Mouse (Mus musculus): Measurements from ENCODE around the gene Atr.
"Not testable (repeated sequence)": the region's sequence is repeated elsewhere in the genome, so short reads cannot be mapped to it uniquely, and the experiment has no call there.

Gene Atr

GRCm38 (mm10) chr9:95953658-95954057 lies 96.3 kb downstream of the Atr start:
- no peak for DNase-seq (ENCODE audit: low spot score)

GRCm38 (mm10) chr9:95954226-95954584 lies 96.8 kb downstream of the Atr start:
- no peak for DNase-seq (ENCODE audit: low spot score)

DNA sequence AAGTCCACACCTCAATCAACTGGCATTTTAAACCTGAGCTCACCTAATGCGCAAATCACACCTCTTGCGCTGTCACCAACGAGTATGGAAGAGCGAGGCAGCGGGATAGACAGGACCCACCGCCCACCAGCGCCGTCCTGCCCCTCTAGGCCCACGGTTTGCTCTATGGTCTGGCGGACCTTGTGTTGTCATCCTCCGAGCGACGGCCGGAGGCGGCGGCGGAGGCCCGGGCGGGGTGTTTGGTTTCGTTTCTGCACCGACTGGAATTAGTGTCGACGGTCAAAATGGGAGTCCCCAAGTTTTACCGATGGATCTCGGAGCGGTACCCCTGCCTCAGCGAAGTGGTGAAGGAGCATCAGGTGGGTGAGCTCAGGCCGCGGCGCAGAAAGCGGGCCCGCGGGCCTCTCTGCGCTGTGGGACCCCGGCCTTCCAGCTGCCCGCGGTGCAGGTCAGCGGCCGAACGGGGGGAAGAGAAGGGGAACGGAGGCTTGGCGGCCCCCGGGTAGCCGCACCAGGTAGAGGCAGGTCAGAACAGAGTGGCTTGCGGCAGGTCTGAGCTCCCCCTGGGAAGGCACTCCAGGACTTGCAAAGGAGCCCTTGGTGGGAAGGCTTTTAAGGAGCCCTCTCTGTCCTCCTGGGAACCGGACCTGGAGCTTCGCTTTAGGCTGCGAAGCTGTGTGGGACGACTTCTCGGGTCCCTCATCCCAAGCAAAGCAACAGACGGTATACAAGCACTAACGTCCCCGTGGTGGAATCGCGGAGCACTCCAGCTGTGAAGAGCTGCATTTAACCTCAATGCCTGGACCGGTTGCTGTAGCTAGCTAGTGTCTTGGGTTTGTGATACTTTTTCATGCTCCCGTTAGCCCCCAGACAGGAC lies 97.4 kb downstream of the Atr start, which contains the start of gene Xrn1:
Gene Xrn1, plus strand, starts transcription at position 176 of the 877 bp plus-strand sequence.
- peak; percentile 93 for DNase-seq (ENCODE audit: low spot score)

GRCm38 (mm10) chr9:95957611-95958010 lies 100.2 kb downstream of the Atr start:
- no peak for DNase-seq (ENCODE audit: low spot score)

DNA sequence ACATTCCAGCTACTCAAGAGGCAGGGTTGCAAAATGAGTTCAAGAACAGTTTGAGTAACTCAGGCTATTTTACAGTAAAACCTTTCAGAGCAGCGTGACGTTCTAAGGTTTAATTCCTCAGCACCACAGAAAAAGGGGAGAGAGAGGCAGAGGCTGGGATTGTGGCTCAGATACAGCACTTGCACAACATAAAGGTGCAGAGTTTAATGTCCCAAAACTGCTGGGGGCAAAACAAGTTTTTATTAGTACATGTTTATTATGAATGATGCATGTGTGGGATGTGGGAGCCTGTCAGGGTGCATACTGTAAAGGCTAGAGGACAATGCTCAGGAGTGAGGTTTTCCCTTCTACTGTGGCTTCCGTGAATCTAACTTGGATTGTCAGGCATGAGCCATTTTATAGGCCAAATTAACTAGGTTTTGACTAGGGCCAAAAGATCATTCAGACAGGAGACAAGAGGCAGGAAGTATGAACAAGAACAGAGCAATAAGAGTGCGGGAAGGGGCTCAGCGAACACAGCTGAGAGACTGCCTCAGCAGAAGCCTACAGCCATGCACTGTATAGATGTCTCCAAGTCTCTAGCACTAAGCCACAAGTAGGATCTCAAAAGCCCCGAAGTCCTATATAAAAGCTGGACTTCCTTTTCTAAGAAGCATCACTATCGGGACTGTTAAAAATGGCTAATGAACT lies 100.8 kb downstream of the Atr start:
- no peak for DNase-seq (ENCODE audit: low spot score)

DNA sequence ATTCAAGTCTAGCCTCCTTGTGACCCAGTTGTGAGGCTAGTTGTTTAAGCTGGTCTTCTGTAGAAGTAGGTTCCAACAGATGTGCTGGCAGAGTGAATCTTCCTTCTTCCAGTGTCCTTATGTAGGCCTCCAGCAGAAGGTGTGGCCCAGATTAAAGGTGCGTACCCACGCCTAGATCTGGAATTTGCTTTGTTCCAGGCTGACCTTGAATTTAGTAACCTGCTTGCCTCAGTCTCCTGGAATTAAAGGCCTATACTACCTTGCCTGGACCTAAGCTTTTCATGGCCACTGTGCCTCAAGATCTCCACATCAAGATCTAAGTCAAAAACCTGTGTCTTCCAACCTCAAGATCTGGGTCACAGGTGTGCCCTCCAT lies 101.3 kb downstream of the Atr start:
- DNase-seq (ENCODE audit: low spot score): not testable (repeated sequence)

- no peak for DNase-seq (ENCODE audit: low spot score)
Measured at GRCm38 (mm10) chr9:95959246-95959645, 101.8 kb downstream of the Atr start.

DNA sequence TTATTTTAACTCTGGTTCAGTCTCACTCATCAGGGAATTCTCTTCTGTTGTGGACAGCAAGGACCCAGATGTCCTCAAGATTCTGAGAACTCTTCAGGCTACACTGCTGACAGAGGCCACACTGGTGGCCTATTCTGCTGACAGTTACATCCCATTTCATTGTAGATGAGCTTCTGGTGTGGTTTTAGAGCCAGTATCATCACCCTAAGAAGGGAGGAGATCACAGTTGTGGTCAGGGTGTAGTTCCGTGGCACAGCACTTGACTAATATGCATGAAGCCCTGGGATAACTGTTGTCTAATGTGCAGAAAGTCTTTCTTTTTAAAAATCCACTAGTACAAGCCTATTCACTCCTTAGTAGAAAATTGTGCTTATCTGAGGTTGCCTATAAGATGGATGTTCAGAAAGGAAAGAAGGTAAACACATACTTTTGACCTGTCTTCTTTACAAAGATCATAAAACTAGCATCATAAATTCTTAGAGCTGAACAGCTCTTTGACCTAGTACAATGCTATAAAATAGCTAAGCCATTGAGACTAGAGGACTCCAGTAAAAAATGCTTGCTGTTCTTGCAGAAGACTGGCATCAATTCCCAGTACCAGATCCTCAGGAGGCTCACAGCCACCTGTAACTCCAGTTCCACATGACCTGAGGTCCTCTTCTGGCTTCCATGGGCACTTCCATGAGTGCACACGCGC lies 102.5 kb downstream of the Atr start:
- DNase-seq (ENCODE audit: low spot score): no peak

DNA sequence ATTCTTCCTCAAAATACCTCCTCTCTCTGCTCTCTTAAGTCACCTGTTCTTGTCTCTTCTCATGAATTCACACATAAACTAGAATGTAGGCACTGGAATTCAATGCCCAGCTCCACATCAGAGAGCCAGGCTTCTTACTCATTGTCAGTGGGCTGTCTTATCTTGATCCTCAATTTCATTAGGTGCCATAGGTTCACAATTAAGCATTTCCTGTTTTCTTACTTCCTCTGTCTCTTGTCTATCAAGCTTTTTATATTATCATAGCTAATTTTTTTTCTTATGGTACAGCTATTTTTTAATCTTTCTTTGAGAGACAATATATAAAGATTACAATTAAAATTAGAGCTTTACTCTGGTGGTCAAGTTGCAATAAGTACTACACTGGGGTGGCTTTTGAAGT lies 103.7 kb downstream of the Atr start:
- no peak for DNase-seq (ENCODE audit: low spot score)

GRCm38 (mm10) chr9:95964037-95964436 lies 106.6 kb downstream of the Atr start:
- no peak for DNase-seq (ENCODE audit: low spot score)

GRCm38 (mm10) chr9:95978279-95978678 lies 120.9 kb downstream of the Atr start:
- no peak for DNase-seq (ENCODE audit: low spot score)

DNA sequence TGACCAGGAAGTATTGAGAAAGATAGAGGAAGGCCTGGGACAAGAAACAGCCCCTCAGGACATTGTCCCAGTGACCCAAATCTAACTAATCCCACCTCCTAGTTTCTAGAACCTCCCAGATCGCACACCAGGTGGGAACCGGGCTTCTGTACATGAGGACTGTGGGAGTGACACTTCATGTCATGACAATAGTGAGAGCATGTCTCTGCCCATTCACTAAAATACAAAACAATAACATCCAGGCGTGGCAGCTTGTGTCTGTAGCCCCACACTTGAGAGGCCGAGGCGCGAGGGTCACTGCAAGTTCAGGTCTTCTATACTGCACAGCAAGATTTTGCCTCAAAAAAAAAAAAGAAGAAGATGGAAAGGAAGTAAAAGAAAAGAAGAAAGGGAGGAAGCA lies 122.5 kb downstream of the Atr start:
- DNase-seq (ENCODE audit: low spot score): no peak

DNA sequence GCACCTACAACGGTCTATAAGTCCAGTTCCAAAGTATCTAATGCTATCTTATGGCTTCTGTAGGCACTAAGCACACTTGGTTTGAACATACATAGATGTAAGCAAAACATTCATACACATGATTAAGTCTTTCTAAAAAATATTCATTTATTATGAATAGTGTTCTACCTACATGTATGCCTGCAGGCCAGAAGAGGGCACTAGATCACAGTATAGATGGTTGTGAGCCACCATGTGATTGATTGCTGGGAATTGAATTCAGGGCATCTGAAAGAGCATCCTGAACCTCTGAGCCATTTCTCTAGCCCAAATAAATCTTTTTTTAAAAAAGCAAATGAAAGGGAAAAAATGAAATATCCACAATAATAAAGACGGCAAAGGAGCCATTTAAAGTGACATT lies 134.9 kb downstream of the Atr start:
- no peak for DNase-seq (ENCODE audit: low spot score)

Measured in T-cell, adult 2 months (primary cell).